Mouse (Mus musculus): ENCODE results near the gene Hnrnpk. TPM values are rescaled to one million over a fixed set of nuclear protein-coding genes. Genes with fewer than 3 reads are reported as not detected.

The Hnrnpk gene
- polyA plus RNA-seq, 1 experiment from 2014 or later: 552 TPM

DNA sequence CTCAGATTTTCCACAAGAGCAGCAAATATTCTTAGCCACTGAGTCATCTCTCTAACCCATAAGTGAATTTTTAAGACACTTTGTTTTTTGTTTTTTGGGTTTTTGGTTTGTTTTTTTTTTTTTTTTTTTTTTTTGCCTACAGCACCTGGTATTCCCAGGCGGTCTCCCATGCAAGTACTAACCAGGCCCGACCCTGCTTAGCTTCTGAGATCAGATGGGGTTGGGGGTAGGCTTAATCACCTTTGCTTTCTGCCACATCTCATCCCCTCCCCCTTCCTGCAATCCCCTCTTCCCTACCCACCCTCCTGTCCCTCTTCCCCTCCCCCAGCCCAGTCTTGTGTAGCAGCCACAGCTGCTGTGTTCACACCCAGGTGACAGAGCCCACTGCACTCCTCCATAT lies 36.6 kb upstream of the Hnrnpk start:
- Histone ChIP-seq H3K4me1 (replicated peaks; ENCODE audit: control insufficient read depth, insufficient read depth) (no peaks in the 10 kb centered on the region), H3K27me3 (ENCODE audit: control insufficient read depth, insufficient read depth, low read length) (no peaks in the 10 kb centered on the region), H3K9me3 (ENCODE audit: control insufficient read depth, low read length) (no peaks in the 10 kb centered on the region), H3K27ac (replicated peaks) (no peak overlapping the region), H3K36me3 (ENCODE audit: control insufficient read depth, insufficient read depth, low read length) (no peaks in the 10 kb centered on the region), H3K4me2 (replicated peaks; ENCODE audit: low read depth) (no peak overlapping the region), H3K9ac (ENCODE audit: low read length) (no peak overlapping the region), H3K4me3 (ENCODE audit: low read depth, low read length) (no peak overlapping the region)
- DNase-seq (ENCODE audit: low spot score) (no peak), ATAC-seq (ENCODE audit: low FRiP score, low TSS enrichment) (no peak)
- 63% methylated on average over 2 of the region's 2 CpGs for WGBS
- no peak for TF ChIP-seq EP300 (optimal IDR thresholded peaks at IDR 0.05)
- no peak for TF ChIP-seq CTCF (IDR thresholded peaks at IDR 0.05; ENCODE audit: low read depth)

GRCm38 (mm10) chr13:58423061-58423660 lies 20.0 kb upstream of the Hnrnpk start:
- no peak for ATAC-seq (ENCODE audit: low FRiP score, low TSS enrichment)
- WGBS: 32% methylated on average over 10 of the region's 10 CpGs
- Histone ChIP-seq H3K9ac (ENCODE audit: low read length) (no peak overlapping the region), H3K4me2 (replicated peaks; ENCODE audit: low read depth) (no peak overlapping the region), H3K4me3 (ENCODE audit: low read depth, low read length) (no peak overlapping the region), H3K9me3 (ENCODE audit: control insufficient read depth, low read length) (no peaks in the 10 kb centered on the region), H3K4me1 (replicated peaks; ENCODE audit: control insufficient read depth, insufficient read depth) (no peaks in the 10 kb centered on the region), H3K27me3 (ENCODE audit: control insufficient read depth, insufficient read depth, low read length) (no peaks in the 10 kb centered on the region), H3K36me3 (ENCODE audit: control insufficient read depth, insufficient read depth, low read length) (no peaks in the 10 kb centered on the region), H3K27ac (replicated peaks) (no peak overlapping the region)
- no peak for DNase-seq (ENCODE audit: low spot score)
- TF ChIP-seq CTCF (IDR thresholded peaks at IDR 0.05; ENCODE audit: low read depth) (no peak), EP300 (optimal IDR thresholded peaks at IDR 0.05) (no peak)

DNA sequence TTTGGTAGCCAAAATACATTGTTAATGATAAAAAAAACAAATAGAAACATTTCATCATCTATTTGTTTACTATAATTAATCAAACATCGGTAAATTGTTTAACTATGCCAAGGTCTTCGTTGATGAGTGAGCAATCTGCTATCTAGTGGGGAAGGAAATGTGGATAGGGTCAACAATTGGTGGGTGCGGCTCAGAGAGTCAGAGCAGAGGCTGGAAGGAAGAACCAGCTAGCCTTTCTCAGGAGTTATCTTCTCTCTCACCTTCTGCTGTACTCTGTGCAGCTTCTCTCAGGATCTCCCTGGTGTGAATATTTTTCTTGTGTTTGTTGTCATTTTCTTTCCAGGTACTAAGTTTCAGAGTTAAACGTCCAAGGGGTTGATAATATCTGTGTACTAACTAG lies 19.1 kb upstream of the Hnrnpk start:
- no peak for TF ChIP-seq EP300 (optimal IDR thresholded peaks at IDR 0.05)
- DNase-seq (ENCODE audit: low spot score): no peak
- Histone ChIP-seq H3K4me2 (replicated peaks; ENCODE audit: low read depth) (no peak overlapping the region), H3K27ac (replicated peaks) (no peak overlapping the region), H3K27me3 (ENCODE audit: control insufficient read depth, insufficient read depth, low read length) (no peaks in the 10 kb centered on the region), H3K36me3 (ENCODE audit: control insufficient read depth, insufficient read depth, low read length) (no peaks in the 10 kb centered on the region), H3K9me3 (ENCODE audit: control insufficient read depth, low read length) (no peaks in the 10 kb centered on the region), H3K4me1 (replicated peaks; ENCODE audit: control insufficient read depth, insufficient read depth) (no peaks in the 10 kb centered on the region), H3K4me3 (ENCODE audit: low read depth, low read length) (no peak overlapping the region), H3K9ac (ENCODE audit: low read length) (no peak overlapping the region)
- WGBS: 64% methylated on average over 4 of the region's 4 CpGs
- ATAC-seq (ENCODE audit: low FRiP score, low TSS enrichment): no peak

- H3K27me3 ChIP-seq (ENCODE audit: control insufficient read depth, insufficient read depth, low read length): no peaks in the 10 kb centered on the region
- no peak overlapping the region for H3K4me3 ChIP-seq (ENCODE audit: low read depth, low read length)
- H3K4me2 ChIP-seq (replicated peaks; ENCODE audit: low read depth): no peak overlapping the region
- TF ChIP-seq CTCF (IDR thresholded peaks at IDR 0.05; ENCODE audit: low read depth): no peak
- TF ChIP-seq EP300 (optimal IDR thresholded peaks at IDR 0.05): no peak
- H3K27ac ChIP-seq (replicated peaks): no peak overlapping the region
- H3K9ac ChIP-seq (ENCODE audit: low read length): no peak overlapping the region
- no peaks in the 10 kb centered on the region for H3K9me3 ChIP-seq (ENCODE audit: control insufficient read depth, low read length)
- DNase-seq (ENCODE audit: low spot score) (no peak), ATAC-seq (ENCODE audit: low FRiP score, low TSS enrichment) (no peak)
- no peaks in the 10 kb centered on the region for H3K4me1 ChIP-seq (replicated peaks; ENCODE audit: control insufficient read depth, insufficient read depth)
- H3K36me3 ChIP-seq (ENCODE audit: control insufficient read depth, insufficient read depth, low read length): no peaks in the 10 kb centered on the region
- 80% methylated on average over 4 of the region's 4 CpGs for WGBS
Measured at GRCm38 (mm10) chr13:58421026-58421425, 17.9 kb upstream of the Hnrnpk start.

- Histone ChIP-seq H3K4me2 (replicated peaks; ENCODE audit: low read depth) (no peak overlapping the region), H3K4me1 (replicated peaks; ENCODE audit: control insufficient read depth, insufficient read depth) (no peaks in the 10 kb centered on the region), H3K9me3 (ENCODE audit: control insufficient read depth, low read length) (no peaks in the 10 kb centered on the region), H3K27ac (replicated peaks) (no peak overlapping the region), H3K36me3 (ENCODE audit: control insufficient read depth, insufficient read depth, low read length) (no peaks in the 10 kb centered on the region), H3K27me3 (ENCODE audit: control insufficient read depth, insufficient read depth, low read length) (no peaks in the 10 kb centered on the region), H3K4me3 (ENCODE audit: low read depth, low read length) (no peak overlapping the region), H3K9ac (ENCODE audit: low read length) (no peak overlapping the region)
- no peak for ATAC-seq (ENCODE audit: low FRiP score, low TSS enrichment)
- no peak for TF ChIP-seq CTCF (IDR thresholded peaks at IDR 0.05; ENCODE audit: low read depth)
- no peak for TF ChIP-seq EP300 (optimal IDR thresholded peaks at IDR 0.05)
- 95% methylated on average over 1 of the region's 1 CpGs for WGBS
- no peak for DNase-seq (ENCODE audit: low spot score)
Measured at GRCm38 (mm10) chr13:58419266-58419665, 16.1 kb upstream of the Hnrnpk start.

DNA sequence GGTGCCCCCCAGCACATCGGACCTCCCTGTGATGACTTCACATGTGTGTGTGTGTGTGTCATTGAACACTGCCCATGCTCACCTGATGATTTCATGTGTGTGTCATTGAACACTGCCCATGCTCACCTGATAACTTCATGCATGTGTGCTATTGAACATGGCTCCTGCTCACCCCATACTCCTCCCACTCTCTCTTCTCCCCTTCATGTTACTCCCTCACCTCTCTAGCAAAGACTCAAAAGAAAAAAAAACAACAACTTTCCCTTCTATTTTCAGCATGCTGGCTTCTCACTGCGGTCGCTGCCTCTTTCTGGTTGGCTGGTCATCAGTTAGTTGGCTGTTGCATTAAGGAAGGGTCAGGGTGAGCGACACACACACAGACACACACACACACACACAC lies 15.5 kb upstream of the Hnrnpk start:
- no peak overlapping the region for H3K4me3 ChIP-seq (ENCODE audit: low read depth, low read length)
- ATAC-seq (ENCODE audit: low FRiP score, low TSS enrichment) (no peak), DNase-seq (ENCODE audit: low spot score) (no peak)
- H3K4me2 ChIP-seq (replicated peaks; ENCODE audit: low read depth): no peak overlapping the region
- WGBS: 83% methylated on average over 4 of the region's 4 CpGs
- H3K9ac ChIP-seq (ENCODE audit: low read length): no peak overlapping the region
- H3K27me3 ChIP-seq (ENCODE audit: control insufficient read depth, insufficient read depth, low read length): no peaks in the 10 kb centered on the region
- H3K27ac ChIP-seq (replicated peaks): no peak overlapping the region
- no peaks in the 10 kb centered on the region for H3K9me3 ChIP-seq (ENCODE audit: control insufficient read depth, low read length)
- no peaks in the 10 kb centered on the region for H3K4me1 ChIP-seq (replicated peaks; ENCODE audit: control insufficient read depth, insufficient read depth)
- H3K36me3 ChIP-seq (ENCODE audit: control insufficient read depth, insufficient read depth, low read length): no peaks in the 10 kb centered on the region
- TF ChIP-seq EP300 (optimal IDR thresholded peaks at IDR 0.05): no peak
- TF ChIP-seq CTCF (IDR thresholded peaks at IDR 0.05; ENCODE audit: low read depth): no peak

All from stomach, postnatal 0 days (tissue).